Mouse (Mus musculus): ENCODE measurements around the gene Sox4.

DNA sequence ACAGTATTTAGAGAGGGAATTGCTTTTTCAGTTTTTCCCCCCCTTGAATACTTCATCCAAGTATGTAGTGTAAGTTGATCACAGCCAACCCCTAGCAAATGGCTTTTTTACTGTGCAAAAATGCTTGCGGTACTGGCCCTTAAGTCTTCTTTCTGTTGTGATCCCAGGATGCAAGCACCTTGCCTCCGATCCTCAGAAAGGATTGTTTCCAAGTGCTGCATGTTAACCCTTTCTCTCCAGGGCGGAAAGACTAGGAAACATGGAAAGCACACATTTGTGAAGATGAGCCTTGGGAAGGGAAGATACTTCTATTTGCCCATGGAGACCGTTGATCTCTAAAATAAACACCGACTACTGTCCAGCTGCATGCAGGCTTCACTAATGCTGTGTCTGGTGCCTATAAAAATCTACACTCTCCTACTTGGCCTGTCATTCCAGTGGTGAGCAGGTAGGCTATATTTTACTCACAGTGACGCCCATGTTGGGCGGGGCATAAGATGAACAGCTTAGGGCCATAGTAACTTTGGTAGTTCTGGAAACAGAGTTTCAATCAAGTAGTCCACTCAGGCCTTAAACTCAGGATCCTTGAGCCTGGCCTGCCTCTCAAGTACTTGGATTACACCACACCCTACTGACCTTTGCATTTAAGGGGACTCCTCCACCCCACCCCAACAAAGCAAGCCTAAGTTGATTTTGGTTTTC lies 5.6 kb downstream of the Sox4 start:
- no peak for TF ChIP-seq CTCF (IDR thresholded peaks at IDR 0.05; ENCODE audit: control insufficient read depth, insufficient read depth, insufficient read length)
- no peak for TF ChIP-seq MAX (IDR thresholded peaks at IDR 0.05)
- no peak for TF ChIP-seq MYOG (IDR thresholded peaks at IDR 0.05; ENCODE audit: control insufficient read depth, extremely low read depth, insufficient read length)
- TF ChIP-seq FOSL1 (IDR thresholded peaks at IDR 0.05; ENCODE audit: insufficient read depth, low read length, poor library complexity, severe bottlenecking): no peak
- no peak for TF ChIP-seq MYOD1 (IDR thresholded peaks at IDR 0.05; ENCODE audit: control insufficient read depth, insufficient read length, low read depth)
- no peak for TF ChIP-seq USF1 (IDR thresholded peaks at IDR 0.05; ENCODE audit: low read depth)

Measured in C2C12 (cell line).